Mouse (Mus musculus) inflammation-experienced regulatory T-cells, adult 6 months (primary cell): ENCODE data around the gene Rad51b. TPM values are rescaled to one million over a fixed set of nuclear protein-coding genes. Genes with fewer than 3 reads are reported as not detected.

Experiments
- ATAC-seq: one replicate; pipeline ENCODE4 v1.8.0; 2017
- polyA plus RNA-seq, 3 experiments: library from polyadenylated mRNA; unstranded; fragments of 100-300 nt; shearing (Covaris generic); gene quantifications; one replicate each; pipeline ENCODE4 v1.2.1; 2017

The Rad51b gene
- polyA plus RNA-seq, 3 experiments from 2014 or later, result 1.2 to 4.0 (median 3.4) TPM

DNA sequence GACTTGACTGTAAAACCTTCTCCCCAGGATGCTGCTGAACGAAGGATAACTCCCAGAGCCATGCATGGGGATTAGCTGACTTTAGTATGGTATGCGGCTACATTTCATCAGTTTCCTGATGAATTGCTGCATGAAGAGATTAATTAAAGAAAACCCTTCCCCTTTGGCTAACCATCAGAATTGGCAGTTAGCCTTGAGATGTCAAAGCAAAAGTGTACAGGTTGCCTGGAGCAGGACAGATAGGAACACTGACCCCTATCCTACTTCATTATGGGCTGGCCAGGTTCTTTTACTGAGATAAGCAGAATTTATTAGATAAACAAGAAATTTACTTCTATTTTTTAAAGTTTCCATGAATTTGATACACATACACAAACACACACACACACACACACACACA is 85.3 kb downstream of the Rad51b start:
- no peak for ATAC-seq

DNA sequence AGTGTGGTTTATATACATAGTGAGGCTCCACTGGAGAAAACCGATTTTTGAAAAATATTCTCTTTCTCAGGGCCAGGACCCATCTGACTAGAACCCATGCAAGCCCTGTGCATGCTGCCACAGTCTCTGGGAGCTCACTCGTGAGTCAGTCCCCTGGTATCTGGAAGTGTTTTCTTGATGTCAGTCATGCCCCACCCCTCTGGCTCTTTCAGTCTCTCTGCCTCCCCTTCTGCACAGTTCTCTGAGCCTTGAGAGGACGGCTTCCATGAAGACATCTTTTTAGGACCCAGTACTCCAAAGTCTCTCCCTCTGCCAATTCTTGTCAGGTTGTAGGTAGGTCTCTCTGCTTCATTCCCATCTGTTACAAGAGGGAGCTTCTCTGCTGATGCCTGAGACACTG is 86.5 kb downstream of the Rad51b start:
- ATAC-seq, result no peak

DNA sequence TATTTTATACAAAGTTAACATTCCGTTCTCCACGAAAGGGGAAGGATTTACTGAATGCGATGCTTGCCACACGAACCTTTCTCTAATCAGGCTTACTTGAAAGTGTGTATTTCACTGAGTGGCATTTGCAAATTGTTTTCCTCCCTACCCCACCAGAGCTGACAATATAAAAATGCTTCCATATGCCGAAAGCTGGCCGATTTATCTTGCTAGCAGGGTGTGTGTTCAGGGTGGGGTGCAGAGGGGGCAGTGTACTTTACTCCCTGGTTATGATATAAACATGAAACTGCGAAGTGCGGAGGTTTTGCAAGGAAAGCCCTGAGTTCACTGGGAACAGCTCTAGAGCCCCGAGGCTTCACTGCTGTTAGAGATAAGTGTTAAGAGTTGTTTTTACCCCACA is 87.7 kb downstream of the Rad51b start:
- ATAC-seq, result no peak

DNA sequence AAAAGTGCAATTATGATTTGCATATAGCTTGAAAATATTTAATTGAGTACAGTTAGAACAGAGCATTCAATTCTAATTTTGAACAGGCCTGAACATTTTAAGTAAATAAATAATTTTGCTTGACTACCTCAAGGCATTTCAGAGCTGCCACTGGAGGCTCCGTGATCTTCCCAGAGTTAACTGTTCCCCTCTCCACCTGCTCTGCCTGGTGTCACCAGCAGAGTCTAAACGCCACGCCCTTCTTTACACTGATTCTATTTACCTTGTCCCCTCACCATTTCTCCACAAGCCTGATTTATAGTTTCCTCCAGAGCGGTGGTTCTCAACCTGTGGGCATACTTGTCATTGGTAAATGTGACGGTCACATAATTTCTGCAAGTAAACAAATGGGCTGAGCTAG is 88.1 kb downstream of the Rad51b start:
- ATAC-seq, result no peak

GRCm38 (mm10) chr12:79387886-79388285 is 90.8 kb downstream of the Rad51b start:
- no peak for ATAC-seq

GRCm38 (mm10) chr12:79389251-79389650 is 92.2 kb downstream of the Rad51b start:
- no peak for ATAC-seq

DNA sequence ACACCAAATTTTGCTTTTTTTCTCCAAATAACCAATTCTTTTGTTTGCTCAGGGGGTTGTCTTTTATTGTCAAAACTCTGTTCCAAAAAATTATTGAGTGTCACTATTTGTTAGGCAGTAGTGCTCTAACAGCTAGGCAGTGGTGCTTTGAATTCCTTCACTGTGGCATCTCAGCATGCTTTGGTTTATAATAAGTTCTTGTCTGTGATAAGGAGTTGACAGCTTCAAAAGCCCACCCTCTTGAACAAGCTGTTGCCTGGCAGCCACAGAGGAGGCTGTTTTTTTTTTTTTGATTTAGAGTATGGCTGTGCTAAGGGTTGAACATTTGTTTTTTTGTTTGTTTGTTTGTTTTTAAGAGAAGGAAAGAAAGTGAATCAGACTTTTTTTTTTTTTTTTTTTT is 92.9 kb downstream of the Rad51b start:
- ATAC-seq, result no peak

DNA sequence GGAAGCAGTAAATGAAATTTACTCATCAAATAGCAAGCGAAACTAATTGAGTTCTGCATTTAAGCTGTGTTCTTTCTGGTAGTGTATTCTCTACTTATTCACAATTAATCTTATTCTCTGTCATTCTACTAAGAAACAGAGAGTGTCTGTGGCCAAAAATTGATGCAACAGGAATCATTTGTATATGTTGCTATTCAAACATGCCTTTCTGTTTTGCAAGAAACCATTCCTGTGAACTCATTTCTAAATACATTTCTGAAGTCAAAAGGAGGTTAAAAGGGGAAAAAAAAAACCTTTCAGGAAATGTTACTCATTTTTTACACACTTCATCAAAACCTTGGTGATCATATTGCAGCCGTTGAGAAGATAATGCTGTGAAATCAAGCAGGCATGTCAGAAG is 96.6 kb downstream of the Rad51b start:
- ATAC-seq, result no peak

- no peak for ATAC-seq
These were observed 106.9 kb downstream of the Rad51b start for GRCm38 (mm10) chr12:79403992-79404391.

- ATAC-seq, result no peak
These were observed 107.4 kb downstream of the Rad51b start for GRCm38 (mm10) chr12:79404494-79404893.

DNA sequence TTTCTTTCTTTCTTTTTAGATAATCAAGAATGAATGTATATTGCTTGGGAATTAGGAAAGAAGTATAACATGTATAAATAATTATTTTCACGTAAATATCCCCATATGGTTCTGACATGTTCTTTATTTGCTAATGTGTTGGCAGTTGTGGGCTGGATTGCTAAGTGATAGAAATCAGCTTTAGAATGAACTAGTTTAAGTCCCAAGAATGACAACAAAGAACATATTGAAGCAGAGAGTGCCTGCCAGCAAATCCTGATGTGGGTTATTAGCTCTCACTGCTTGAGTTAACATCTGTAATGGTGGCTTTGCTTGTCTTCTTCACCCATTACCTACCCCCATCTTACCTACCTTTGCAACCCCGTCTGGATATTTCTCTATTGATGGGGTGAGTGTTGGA is 111.6 kb downstream of the Rad51b start:
- no peak for ATAC-seq

- ATAC-seq, result no peak
These were observed 112.2 kb downstream of the Rad51b start for GRCm38 (mm10) chr12:79409126-79409860.

DNA sequence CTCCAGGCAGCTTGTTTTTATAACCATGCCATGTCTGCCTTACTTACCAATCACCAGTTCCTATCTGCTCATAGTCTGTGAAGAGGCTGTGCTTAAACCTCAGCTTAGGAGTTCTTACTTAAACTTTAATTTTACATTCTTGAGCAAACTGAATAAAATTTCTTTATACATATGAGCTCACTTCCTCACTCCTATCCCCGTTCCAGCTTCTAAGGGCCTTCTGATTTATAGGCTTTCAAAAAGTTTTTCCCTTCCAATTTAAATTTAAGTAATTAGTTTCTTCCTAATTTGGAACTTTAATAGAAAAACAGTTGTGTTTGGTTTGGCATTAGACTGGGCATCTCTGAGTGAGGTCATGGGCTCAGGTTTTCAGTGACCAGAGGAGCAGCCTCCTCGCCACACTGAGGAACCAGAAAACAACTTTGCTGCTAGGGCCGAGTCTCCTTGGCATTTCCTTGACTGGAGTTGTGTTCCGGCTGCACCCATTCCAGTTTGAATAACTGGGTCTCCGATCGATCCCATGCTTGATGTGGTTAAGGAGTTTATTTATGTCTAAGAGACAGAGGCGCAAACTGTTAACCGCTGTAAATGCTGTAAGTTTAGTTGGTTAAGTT is 115.9 kb downstream of the Rad51b start:
- ATAC-seq, result no peak

DNA sequence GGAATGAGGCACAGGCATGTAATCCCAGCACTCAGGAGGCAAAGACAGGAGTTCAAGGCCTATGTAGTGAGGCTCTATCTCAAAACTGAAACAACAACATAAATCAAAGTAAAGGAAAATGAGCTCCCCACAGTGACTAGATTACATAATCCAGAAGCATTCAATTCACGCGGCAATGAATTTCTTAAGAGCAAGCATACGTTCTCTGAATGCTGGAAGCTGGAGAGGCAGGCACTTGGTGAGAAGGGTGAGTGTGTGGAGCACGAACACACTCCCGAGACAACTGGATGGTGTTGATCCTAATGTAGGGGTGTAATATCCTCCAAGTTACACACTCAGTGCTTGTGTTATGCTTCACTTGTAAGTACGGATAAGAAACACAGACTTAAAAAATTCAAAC is 120.3 kb downstream of the Rad51b start:
- no peak for ATAC-seq

- no peak for ATAC-seq
These were observed 123.5 kb downstream of the Rad51b start for GRCm38 (mm10) chr12:79420605-79421004.

DNA sequence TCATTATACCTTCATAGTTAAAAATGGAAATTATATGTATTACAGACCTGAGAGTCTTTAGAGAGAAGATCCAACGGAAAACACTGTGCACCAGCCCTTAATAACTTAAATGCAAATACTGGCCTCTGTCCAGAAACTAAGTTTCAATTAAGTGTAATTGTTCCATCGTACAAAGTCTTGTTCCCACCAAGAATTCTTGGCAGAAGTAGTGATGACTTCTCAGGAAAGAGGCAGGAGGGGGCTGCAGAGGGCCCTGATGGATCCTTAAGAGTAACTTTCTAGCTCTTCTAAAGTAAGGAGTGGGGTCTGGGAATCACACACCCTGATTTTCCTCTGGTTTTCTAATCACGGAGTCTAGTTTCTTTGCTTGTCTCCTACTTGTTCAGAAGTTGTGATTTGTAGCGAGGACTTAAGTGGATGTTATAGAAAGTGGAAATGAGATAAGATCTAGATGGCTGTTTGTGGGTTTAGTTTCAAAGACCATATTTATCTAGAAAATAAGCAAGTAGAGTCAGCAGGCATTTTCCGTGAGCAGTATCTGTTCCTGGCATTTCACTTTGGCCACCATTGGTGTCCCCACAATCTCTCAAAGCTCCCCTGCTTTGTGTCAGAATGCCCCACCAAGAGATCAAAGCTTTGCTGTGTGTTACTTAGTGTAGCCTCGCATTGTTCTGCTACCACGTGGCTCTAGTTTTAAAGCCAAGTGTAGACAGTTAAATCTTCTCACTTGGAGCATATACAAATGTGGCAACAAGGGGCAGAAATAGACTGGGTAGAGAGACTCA is 132.6 kb downstream of the Rad51b start:
- peak; percentile 68 for ATAC-seq

DNA sequence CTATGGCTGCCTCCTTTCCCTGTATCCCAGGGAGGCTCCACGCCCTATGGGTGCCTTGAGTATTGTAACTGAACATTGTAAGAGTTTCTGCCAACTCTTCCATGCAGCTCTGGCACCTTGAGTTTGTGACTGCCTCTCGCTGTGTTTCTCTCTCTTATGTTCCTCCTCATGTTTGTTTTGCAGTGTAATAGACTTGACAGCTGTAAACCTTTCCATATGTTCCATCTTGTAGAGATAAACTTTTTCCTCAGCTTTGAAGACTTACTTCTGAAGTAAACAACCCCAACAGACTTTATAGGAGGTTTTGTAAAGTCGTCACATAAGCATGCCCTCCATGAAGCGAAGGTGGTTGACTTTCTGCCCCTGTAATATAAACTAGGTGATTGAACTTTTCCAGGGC is 134.1 kb downstream of the Rad51b start:
- no peak for ATAC-seq

GRCm38 (mm10) chr12:79433724-79434442 is 136.8 kb downstream of the Rad51b start:
- ATAC-seq, result no peak

DNA sequence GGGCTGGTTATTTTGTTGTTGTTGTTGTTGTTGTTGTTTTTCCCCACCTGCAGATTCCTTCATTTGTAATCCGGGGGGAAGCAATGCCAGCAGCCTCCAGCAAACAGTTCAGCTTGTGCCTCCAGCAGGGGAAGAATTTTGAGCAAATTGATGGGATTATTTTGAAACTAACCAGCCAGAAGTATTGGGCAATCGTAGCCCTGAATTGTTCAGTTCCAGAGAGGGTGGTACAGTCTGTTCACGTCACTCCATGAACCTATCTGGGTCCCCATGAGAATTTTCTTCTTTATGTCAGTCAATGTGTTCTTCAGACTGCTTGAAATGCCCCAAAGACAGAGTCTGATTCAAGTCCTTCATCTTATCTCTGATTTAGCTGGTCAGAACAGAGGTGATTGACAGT is 138.4 kb downstream of the Rad51b start:
- no peak for ATAC-seq

- no peak for ATAC-seq
These were observed 139.0 kb downstream of the Rad51b start for GRCm38 (mm10) chr12:79436035-79436434.

DNA sequence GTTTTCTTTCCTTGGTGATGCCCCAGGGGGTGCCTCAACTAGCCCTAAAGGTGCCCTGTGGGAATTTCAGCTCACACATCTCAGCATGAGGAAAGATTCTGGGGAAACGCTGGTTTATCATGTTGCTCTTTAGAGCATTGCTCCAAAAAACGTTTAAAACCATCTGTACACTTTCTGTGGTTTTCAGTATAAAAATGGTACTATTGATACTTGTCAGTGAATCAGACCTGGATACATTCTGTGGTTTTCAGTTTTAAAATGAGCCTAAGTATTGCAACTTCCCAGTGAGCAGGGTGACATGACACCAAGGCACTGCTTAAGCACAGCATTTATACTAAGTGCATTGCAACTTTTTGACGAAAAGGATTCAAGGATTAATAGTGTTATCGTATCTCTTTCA is 139.8 kb downstream of the Rad51b start:
- ATAC-seq, result no peak

DNA sequence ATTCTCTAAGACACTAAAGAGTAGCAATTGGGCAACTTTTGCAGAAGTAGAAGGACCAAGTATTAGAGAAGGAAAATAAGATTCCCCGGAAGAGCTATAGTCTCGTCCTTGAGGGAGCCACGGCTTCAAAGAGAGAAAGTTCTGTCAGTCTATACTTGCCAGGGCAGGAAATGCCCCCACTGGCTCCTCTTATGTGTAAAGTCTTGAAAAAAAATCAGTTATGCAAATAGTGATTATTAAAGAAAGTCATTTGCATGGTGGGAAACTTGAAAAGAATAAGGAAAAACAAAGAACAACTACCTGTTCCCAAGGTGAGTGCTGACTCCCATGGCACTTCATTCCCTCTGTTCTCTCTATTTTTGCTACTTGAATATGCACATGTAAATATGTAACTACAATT is 140.5 kb downstream of the Rad51b start:
- ATAC-seq, result peak; percentile 33

- peak; percentile 45 for ATAC-seq
These were observed 142.9 kb downstream of the Rad51b start for GRCm38 (mm10) chr12:79439961-79440360.
